Mouse (Mus musculus): ENCODE measurements around the gene Ctnna3. TPM values are rescaled to one million over a fixed set of nuclear protein-coding genes. Genes with fewer than 3 reads are reported as not detected.

Ctnna3 gene
- polyA plus RNA-seq, 1 experiment from 2014 or later, result not detected

GRCm38 (mm10) chr10:64748651-64749050, 1318.8 kb downstream of the Ctnna3 start:
- H3K36me3 ChIP-seq, result no peaks in the 10 kb centered on the region
- no peak for DNase-seq (ENCODE audit: low spot score)
- H3K4me3 ChIP-seq, result no peak overlapping the region
- no peak overlapping the region for H3K27ac ChIP-seq
- H3K9me3 ChIP-seq (replicated peaks), result no peaks in the 10 kb centered on the region
- H3K27me3 ChIP-seq (ENCODE audit: low read depth, poor library complexity, severe bottlenecking), result no peaks in the 10 kb centered on the region
- no peaks in the 10 kb centered on the region for H3K4me1 ChIP-seq

- H3K9me3 ChIP-seq (replicated peaks), result no peaks in the 10 kb centered on the region
- H3K4me3 ChIP-seq, result no peak overlapping the region
- no peaks in the 10 kb centered on the region for H3K4me1 ChIP-seq
- H3K36me3 ChIP-seq, result no peaks in the 10 kb centered on the region
- H3K27me3 ChIP-seq (ENCODE audit: low read depth, poor library complexity, severe bottlenecking), result no peaks in the 10 kb centered on the region
- no peak overlapping the region for H3K27ac ChIP-seq
- 49% methylated on average over 5 of the region's 5 CpGs for WGBS
- peak; percentile 32 for DNase-seq (ENCODE audit: low spot score)
Observed at GRCm38 (mm10) chr10:64750791-64751190, 1320.9 kb downstream of the Ctnna3 start.

GRCm38 (mm10) chr10:64836315-64836714, 1406.4 kb downstream of the Ctnna3 start:
- Histone ChIP-seq H3K36me3 (no peaks in the 10 kb centered on the region), H3K27ac (no peak overlapping the region), H3K9me3 (replicated peaks) (no peaks in the 10 kb centered on the region), H3K4me1 (no peaks in the 10 kb centered on the region), H3K27me3 (ENCODE audit: low read depth, poor library complexity, severe bottlenecking) (no peaks in the 10 kb centered on the region), H3K4me3 (no peak overlapping the region)
- 96% methylated on average over 1 of the region's 1 CpGs for WGBS
- DNase-seq (ENCODE audit: low spot score), result no peak

- 87% methylated on average over 2 of the region's 2 CpGs for WGBS
- Histone ChIP-seq H3K9me3 (replicated peaks) (no peaks in the 10 kb centered on the region), H3K4me3 (no peak overlapping the region), H3K27ac (no peak overlapping the region), H3K36me3 (no peaks in the 10 kb centered on the region), H3K4me1 (no peaks in the 10 kb centered on the region), H3K27me3 (ENCODE audit: low read depth, poor library complexity, severe bottlenecking) (no peaks in the 10 kb centered on the region)
- no peak for DNase-seq (ENCODE audit: low spot score)
Observed at GRCm38 (mm10) chr10:64861439-64861838, 1431.5 kb downstream of the Ctnna3 start.

GRCm38 (mm10) chr10:64870888-64871287, 1441.0 kb downstream of the Ctnna3 start:
- Histone ChIP-seq H3K27me3 (ENCODE audit: low read depth, poor library complexity, severe bottlenecking) (no peaks in the 10 kb centered on the region), H3K27ac (no peak overlapping the region), H3K4me3 (no peak overlapping the region), H3K4me1 (no peaks in the 10 kb centered on the region), H3K36me3 (no peaks in the 10 kb centered on the region), H3K9me3 (replicated peaks) (no peaks in the 10 kb centered on the region)
- DNase-seq (ENCODE audit: low spot score), result no peak
- WGBS, result 84% methylated on average over 3 of the region's 3 CpGs

GRCm38 (mm10) chr10:64876506-64876905, 1446.6 kb downstream of the Ctnna3 start:
- 87% methylated on average over 2 of the region's 2 CpGs for WGBS
- Histone ChIP-seq H3K27ac (no peak overlapping the region), H3K27me3 (ENCODE audit: low read depth, poor library complexity, severe bottlenecking) (no peaks in the 10 kb centered on the region), H3K9me3 (replicated peaks) (no peaks in the 10 kb centered on the region), H3K4me1 (no peaks in the 10 kb centered on the region), H3K4me3 (no peak overlapping the region), H3K36me3 (no peaks in the 10 kb centered on the region)
- DNase-seq (ENCODE audit: low spot score), result no peak

GRCm38 (mm10) chr10:64879860-64880259, 1450.0 kb downstream of the Ctnna3 start:
- no peaks in the 10 kb centered on the region for H3K9me3 ChIP-seq (replicated peaks)
- no peak overlapping the region for H3K4me3 ChIP-seq
- H3K27me3 ChIP-seq (ENCODE audit: low read depth, poor library complexity, severe bottlenecking), result no peaks in the 10 kb centered on the region
- no peaks in the 10 kb centered on the region for H3K36me3 ChIP-seq
- no peak overlapping the region for H3K27ac ChIP-seq
- DNase-seq (ENCODE audit: low spot score), result no peak
- 83% methylated on average over 3 of the region's 3 CpGs for WGBS
- no peaks in the 10 kb centered on the region for H3K4me1 ChIP-seq

GRCm38 (mm10) chr10:64886946-64887345, 1457.0 kb downstream of the Ctnna3 start:
- 91% methylated on average over 9 of the region's 9 CpGs for WGBS
- DNase-seq (ENCODE audit: low spot score), result no peak

GRCm38 (mm10) chr10:64892458-64892857, 1462.6 kb downstream of the Ctnna3 start:
- DNase-seq (ENCODE audit: low spot score), result no peak
- no peaks in the 10 kb centered on the region for H3K9me3 ChIP-seq (replicated peaks)
- no peaks in the 10 kb centered on the region for H3K4me1 ChIP-seq
- no peak overlapping the region for H3K27ac ChIP-seq
- no peaks in the 10 kb centered on the region for H3K27me3 ChIP-seq (ENCODE audit: low read depth, poor library complexity, severe bottlenecking)
- H3K36me3 ChIP-seq, result no peaks in the 10 kb centered on the region
- no peak overlapping the region for H3K4me3 ChIP-seq

More at GRCm38 (mm10) chr10:64886946-64887345, 1457.0 kb downstream of the Ctnna3 start:
- Histone ChIP-seq H3K4me1 (no peaks in the 10 kb centered on the region), H3K27ac (no peak overlapping the region), H3K9me3 (replicated peaks) (no peaks in the 10 kb centered on the region), H3K27me3 (ENCODE audit: low read depth, poor library complexity, severe bottlenecking) (no peaks in the 10 kb centered on the region), H3K36me3 (no peaks in the 10 kb centered on the region), H3K4me3 (no peak overlapping the region)

- WGBS, result 87% methylated on average over 1 of the region's 1 CpGs
- no peak overlapping the region for H3K27ac ChIP-seq
- no peak overlapping the region for H3K4me3 ChIP-seq
- H3K36me3 ChIP-seq, result no peaks in the 10 kb centered on the region
- no peaks in the 10 kb centered on the region for H3K27me3 ChIP-seq (ENCODE audit: low read depth, poor library complexity, severe bottlenecking)
- no peaks in the 10 kb centered on the region for H3K4me1 ChIP-seq
- DNase-seq (ENCODE audit: low spot score), result no peak
- H3K9me3 ChIP-seq (replicated peaks), result no peaks in the 10 kb centered on the region
Observed at GRCm38 (mm10) chr10:64898739-64899138, 1468.8 kb downstream of the Ctnna3 start.

GRCm38 (mm10) chr10:64901726-64902125, 1471.8 kb downstream of the Ctnna3 start:
- DNase-seq (ENCODE audit: low spot score), result no peak
- H3K4me3 ChIP-seq, result no peak overlapping the region
- H3K36me3 ChIP-seq, result no peaks in the 10 kb centered on the region
- H3K4me1 ChIP-seq, result no peaks in the 10 kb centered on the region
- H3K9me3 ChIP-seq (replicated peaks), result no peaks in the 10 kb centered on the region
- no peak overlapping the region for H3K27ac ChIP-seq
- no peaks in the 10 kb centered on the region for H3K27me3 ChIP-seq (ENCODE audit: low read depth, poor library complexity, severe bottlenecking)
- WGBS, result 89% methylated on average over 3 of the region's 3 CpGs

- Histone ChIP-seq H3K4me3 (no peak overlapping the region), H3K9me3 (replicated peaks) (no peaks in the 10 kb centered on the region), H3K36me3 (no peaks in the 10 kb centered on the region), H3K27me3 (ENCODE audit: low read depth, poor library complexity, severe bottlenecking) (no peaks in the 10 kb centered on the region), H3K27ac (no peak overlapping the region), H3K4me1 (no peaks in the 10 kb centered on the region)
- DNase-seq (ENCODE audit: low spot score), result no peak
- WGBS, result 90% methylated on average over 7 of the region's 7 CpGs
Observed at GRCm38 (mm10) chr10:64940975-64941374, 1511.1 kb downstream of the Ctnna3 start.

- H3K36me3 ChIP-seq, result no peaks in the 10 kb centered on the region
- H3K27ac ChIP-seq, result no peak overlapping the region
- DNase-seq (ENCODE audit: low spot score), result no peak
- no peaks in the 10 kb centered on the region for H3K9me3 ChIP-seq (replicated peaks)
- no peak overlapping the region for H3K4me3 ChIP-seq
- H3K27me3 ChIP-seq (ENCODE audit: low read depth, poor library complexity, severe bottlenecking), result no peaks in the 10 kb centered on the region
- no peaks in the 10 kb centered on the region for H3K4me1 ChIP-seq
Observed at GRCm38 (mm10) chr10:64958391-64958790, 1528.5 kb downstream of the Ctnna3 start.

- no peaks in the 10 kb centered on the region for H3K27me3 ChIP-seq (ENCODE audit: low read depth, poor library complexity, severe bottlenecking)
- no peak overlapping the region for H3K27ac ChIP-seq
- no peak for DNase-seq (ENCODE audit: low spot score)
- H3K36me3 ChIP-seq, result no peaks in the 10 kb centered on the region
- no peaks in the 10 kb centered on the region for H3K4me1 ChIP-seq
- WGBS, result 82% methylated on average over 3 of the region's 3 CpGs
- no peak overlapping the region for H3K4me3 ChIP-seq
- H3K9me3 ChIP-seq (replicated peaks), result no peaks in the 10 kb centered on the region
Observed at GRCm38 (mm10) chr10:64992871-64993270, 1563.0 kb downstream of the Ctnna3 start.

Data from limb, embryonic 10.5 days (tissue).